Mouse (Mus musculus) right cerebral cortex, postnatal 25 days (tissue): ENCODE results near the gene BC030867.
A peak's percentile ranks its signal among the peaks of the same experiment; 100 is the strongest.

Experiments
- DNase-seq: peaks from one replicate; pipeline ENCODE4 v3.0.0; 2022

Gene BC030867

DNA sequence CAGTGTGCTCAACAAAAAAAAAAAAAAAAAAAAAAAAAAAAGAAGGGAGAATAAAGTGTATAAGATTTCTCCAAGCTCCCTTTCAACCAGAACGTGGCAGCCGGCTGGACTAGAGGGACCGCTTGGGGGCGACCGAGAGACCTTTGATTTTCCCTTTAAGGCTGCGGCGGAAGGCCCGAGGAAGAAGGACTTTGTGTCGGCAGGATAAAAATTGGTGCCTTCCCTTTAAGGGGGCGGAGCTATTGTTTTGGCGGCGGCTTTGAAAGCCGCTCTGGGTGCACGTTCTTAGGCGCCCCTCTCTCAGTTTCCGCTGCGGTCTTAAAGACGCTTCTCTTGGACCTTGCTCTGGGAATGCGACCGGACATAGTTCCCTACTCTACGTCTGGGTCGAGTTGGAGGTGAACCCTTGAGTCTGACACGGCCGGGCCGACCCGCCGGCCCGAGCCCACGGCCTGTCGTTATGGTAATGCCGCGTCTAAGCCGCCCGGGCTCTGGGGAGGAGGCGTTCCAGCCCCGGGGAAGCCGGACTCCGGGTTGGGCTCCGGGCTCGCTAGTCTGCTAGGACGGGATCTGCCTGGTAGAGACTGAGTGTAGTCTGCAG lies at the start of gene BC030867:
Gene BC030867 (plus strand): TSS at position 253 of the 601 bp plus-strand sequence.
- DNase-seq, result peak; percentile 84

DNA sequence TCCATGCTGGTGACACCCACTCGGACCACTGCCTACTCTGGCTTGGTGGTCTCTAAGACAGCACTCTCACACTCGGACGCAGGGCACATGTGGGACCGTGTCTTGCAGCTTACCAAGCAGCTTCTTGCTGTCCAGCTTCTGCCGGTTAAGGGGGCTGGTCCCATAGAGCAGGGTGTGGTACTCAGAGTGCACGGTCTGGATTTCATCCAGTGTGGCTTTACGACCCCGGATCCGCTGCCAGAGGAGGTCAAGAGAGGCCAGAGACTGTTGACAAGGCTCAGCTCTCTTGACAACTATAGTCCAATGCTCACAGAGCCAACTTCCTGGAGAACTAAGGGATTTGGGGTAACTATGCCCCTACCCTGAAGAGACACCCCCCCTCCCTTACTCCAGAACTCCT lies 48.8 kb upstream of the BC030867 start:
- no peak for DNase-seq

DNA sequence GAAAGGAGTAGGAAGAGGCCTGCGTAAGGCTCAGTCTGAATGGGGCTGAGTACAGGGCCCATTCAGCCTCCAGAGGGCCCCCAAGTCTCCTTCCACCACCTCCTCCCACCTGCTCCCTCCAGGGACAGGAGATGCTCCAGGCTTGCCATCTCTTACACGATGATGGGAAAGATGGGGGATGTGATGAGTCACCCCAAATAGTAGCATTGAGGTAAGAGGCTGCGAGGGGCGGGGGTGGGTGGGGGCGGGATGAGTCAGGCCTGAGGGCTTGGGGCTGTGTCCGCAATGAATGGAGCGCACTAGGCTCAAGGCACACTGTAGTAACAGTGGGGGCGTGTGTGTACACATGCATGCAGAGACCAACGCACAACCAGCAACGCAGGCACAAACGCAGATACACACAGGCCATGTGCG lies 47.3 kb upstream of the BC030867 start:
- DNase-seq, result peak; percentile 64

DNA sequence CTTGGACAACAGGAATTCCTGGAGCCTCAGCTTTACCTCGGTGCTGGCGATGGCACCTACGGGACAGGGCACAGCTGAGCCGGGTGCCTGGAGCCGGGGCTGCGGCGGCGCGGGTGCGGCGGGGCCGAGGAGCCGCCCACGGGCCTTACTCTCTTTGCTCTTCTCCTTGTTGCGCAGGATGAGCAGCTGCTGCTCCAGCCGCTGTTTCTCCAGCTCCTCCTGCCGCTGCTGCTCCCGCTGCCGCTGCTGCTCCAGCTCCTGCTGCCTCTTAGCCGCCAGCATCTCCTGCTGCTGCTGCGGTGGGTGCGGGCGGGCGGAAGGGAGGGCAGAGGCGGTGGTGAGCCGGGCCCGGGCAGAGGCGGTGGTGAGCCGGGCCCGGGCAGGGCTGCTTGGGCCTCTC lies 42.2 kb upstream of the BC030867 start:
- no peak for DNase-seq

DNA sequence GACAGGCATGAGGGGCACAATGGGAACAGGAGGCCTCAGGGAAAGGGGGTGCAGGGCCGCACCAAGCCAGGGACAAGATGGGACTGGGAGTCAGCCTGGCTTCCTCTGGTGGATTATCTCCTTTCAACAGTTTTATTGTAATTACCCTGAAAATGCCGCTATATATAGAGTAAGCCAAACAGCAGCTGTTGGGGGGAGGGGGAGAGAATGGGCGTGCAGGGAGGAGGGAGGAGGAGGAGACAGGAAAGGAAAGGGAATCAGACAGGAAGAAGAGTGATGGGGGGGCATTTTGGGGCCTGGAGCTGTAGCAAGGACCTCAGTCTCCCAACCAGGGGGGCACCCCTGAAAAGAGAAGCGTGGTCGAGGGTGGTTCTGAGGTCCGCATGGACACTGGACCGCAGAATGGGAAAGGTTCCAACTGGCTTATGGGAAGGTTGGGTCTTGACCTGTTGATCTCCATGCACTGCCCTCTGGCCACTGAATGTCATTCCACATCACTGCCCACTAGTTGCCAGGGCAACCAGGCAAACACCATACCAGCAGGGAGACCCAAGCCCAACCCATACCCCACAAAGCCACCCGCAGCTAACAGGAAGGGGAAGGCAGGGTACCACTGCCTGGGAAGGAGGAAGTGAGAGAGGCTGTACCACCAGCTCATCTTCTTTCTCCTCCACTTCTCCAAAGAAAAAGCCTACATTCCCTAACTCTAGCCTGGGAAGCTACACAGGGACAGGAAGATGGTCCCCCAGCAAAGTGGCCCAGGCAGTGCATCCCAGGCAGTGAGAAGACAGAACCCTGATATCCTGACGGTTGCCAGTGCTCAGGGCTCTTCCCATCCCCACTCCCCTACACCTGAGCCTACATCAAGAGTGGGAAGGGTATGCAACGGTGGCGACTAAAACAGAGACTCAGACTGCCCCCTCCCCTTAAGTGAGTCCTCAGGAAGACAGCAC lies 40.6 kb upstream of the BC030867 start:
- no peak for DNase-seq

DNA sequence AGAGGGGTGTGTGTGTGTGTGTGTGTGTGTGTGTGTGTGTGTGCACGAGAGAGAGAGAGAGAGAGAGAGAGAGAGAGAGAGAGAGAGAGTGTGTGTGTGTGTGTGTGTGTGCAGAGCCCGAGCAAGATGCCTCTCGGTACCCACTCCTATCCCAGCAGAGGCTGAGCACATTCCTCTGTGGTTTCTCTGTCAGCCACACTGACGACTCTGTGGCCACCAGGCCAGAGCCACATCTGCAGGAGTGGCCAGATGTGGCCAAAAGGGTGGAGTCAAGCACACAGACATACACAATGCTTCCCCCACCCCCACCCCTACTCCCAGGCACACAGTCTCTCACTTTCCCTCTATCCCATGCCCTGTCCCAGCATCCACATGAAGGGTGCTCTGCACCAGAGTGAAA lies 39.8 kb upstream of the BC030867 start:
- no peak for DNase-seq

DNA sequence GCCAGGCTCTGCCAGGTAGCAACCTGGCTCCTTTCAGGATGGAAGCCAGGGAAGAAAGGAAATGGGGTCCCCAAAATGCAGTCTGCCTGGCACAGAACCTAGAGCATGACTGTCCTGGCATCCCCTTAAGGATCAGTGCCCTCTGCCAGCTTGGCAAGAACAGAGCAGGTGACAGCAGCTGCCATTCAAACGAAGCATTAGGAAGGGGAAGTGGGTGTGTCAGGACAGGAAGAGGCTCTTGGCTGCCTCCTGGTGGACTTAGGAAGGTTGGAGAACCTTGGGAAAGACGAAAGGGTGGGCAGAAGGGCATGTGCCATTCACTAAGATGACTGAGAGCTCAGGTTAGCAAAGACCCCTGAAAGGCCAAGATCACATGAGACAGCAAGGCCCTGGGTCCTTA lies 38.9 kb upstream of the BC030867 start:
- DNase-seq, result no peak

DNA sequence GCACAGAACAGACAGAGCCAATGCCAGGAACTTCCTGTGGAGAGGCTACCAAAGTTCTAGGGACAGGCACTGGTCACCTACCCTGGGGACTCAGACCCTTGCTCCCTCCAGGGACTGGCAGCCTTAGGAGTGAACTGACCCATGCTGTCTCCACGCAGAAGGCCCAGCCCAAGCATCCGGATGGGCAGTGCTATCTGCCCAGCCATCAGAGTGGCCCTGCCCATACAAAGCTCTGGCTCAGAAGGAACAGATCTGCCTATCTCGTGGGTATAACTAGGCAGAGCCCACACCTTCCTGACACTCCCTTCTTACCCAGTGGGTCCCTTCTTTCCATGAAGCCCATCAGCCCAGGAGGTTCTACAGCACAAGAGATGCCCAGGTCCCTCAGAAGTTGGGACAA lies 38.5 kb upstream of the BC030867 start:
- no peak for DNase-seq

DNA sequence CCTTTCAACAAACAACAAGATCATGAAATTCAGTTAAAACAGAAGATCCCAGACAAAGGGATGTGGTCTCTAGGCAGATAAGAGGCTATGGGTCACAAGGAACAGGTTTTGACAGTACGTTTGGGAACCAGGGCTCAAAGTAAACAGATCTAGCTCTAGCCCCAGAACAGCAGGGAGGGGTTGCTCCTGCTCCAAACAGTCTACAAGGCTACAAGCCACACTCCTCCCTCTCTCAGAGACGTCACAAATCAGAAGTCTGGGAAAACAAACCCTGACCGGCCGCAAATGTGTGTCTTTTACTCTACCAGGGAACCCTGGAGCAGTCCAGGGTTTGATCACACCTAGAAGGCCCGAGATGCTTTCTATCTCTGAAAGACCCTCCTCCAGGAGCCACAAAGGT lies 37.7 kb upstream of the BC030867 start:
- DNase-seq, result no peak

DNA sequence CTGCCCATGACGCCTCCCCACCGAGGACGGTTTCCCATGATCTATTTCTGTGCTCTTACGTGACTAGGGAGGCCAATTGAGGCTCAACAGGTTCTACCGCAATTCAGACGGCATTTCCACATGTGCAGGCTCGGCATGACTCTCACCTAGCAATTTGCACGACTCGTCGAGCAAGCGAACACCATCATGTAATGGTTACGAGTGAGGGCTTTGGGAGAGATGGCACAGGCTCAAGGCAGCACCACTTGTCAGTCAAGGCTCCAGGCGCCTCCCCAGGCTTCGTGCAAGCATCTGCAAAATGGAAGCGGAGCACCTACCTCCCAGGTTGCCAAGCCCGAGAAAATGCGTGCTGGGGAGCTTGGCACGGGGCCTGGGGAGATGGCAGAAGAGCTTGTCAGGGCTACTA lies 36.7 kb upstream of the BC030867 start:
- no peak for DNase-seq

DNA sequence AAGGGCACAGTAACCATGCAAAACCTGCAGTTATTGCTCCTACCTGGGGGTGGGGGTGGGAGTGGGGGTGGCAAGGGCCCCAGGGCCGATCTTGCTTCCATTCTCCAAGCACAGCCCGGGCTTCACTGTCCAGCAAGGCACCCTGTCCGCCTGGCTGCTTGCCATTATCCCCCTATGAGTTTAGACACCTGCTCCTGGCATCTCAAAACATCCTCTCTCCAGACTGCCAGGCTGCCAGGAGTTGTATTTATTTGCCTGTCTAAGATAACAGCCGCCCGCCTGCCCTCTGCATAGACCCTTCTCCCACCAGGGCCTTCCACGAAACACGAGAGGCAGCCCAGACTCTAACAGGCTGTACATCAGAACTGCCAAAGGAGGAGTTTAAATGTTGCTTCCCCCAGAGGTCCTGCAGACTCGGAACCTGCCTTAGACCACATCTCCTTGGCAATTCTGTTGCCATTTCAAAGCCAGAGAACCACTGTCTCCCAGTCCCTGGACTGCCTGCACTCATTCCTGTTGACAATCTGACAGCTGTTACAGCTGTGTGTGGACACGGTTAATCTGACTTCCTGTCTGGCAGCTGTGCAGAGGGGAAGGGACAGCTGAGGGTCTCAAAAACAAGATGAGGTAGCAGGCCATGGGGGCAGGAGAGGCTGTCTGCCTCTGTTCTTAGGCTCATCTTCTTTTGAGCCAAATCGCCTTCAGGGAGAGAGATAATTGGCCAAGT lies 34.1 kb upstream of the BC030867 start:
- DNase-seq, result no peak

DNA sequence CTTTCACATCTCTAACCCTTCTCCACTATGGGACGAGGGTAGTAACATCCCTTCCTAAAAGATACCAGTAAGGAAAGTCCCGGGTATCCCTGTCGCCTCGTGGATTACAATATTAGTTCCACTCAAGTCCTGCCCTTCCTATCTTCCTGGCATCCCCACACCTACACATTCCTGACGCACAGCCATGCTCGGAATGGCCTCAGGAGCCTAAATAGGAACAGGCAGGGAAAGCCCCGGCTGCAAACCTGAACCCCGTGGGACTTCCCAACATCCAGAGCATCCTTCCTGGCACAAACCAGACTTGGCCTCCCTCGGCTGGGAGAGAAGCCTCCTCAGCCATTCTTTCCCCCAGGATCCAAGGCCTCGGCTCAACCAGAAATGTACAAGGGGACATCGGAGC lies 33.2 kb upstream of the BC030867 start:
- DNase-seq, result no peak

DNA sequence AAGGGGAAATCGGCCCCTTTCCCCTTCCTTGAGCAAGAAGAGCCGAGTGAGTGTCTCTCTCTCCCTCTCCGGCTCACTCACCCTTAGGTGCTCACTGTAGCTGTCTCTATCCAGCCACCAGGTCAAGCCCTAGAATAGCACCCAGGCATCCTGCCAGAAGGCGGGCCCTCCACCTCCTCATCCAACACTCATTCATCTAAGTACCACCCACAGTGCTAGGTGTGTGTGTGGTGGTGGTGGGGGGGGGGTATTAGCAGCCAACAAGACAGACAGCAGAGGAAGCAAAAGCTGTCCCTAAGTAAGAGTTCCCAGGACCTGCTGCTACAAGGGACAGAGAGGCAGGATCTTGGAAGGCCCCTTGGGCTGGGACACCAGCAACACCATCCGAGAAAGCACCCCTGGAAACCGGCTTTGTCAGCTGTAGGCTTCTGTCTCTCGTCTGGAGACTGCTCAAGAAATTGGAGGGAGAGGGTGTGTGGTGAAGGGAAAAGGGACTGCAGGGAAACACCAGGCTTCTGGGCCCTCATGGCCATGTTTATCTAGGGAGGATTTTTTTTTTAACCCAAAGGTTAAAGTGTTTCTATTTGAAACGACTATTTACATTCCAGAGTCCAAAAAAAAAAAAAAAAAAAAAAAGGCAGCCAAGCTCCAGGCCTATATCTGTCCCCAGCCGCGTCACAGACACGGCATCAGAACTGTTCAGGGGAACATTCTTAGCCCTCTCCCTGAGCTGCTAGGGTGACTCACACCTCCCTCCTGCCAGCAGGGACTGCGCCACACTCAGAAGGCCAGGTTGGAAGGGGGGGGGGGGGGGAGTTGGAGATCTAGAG lies 32.4 kb upstream of the BC030867 start:
- no peak for DNase-seq

DNA sequence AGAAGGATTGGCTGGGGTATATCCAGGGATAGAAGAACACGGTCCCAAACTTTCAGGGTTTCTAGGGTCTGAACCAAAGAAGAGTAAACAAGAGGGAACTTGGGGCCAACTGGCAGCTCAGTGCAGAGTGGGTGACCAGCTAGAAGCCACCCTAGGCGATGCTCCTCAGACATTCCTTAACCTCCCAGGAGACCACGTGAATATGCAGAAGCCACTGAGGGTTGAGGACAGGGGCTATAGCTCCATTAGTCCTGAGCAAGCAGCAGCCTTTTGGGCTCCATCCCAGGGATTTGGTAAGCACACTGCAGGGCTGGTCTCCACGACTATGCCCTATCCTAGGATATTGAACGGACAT lies 31.8 kb upstream of the BC030867 start:
- no peak for DNase-seq

DNA sequence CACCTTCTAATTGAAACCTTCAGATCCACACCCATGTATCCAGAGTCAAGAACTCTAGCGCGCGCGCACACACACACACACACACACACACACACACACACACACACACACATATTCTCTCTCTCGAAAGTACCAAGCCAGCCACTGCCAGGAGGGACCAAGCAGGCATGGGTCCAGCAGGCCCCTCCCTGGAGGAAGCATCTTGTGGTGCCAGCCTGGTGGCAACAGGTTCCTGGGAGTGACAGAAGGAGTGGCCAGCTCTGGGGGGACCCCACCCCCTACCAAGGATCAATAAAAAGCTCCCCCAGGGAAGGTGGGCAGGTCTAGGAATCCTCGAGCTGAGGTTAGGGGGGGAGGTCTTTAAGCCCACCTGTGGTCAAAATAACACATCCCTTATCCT lies 31.3 kb upstream of the BC030867 start:
- DNase-seq, result no peak

DNA sequence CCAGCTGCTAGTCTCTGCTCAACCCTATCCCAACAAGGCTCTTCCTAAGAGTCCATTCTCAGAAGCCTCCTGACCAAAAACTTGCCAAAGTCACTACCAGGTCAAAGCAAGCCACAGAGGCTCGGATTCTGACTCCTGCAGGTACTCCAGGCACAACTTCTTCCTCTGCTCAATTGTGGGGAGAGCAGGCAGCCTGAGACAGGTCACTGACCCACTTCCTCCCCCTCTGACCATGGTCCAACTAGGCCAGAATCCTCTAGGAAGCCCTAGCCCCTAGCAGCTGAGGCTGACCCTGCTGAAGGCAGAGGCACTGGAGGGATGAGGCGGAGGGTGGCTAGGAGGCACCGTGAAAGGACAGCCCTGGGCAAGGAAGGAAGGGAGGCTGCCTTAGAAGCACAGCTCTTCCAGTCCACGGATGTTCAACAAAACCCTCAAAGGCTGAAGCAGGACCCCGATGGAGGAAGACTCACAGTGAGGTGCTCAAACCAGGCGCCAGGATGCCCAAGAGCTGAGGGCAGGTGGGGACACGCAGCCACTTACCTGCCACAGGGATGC lies 30.7 kb upstream of the BC030867 start:
- DNase-seq, result no peak

DNA sequence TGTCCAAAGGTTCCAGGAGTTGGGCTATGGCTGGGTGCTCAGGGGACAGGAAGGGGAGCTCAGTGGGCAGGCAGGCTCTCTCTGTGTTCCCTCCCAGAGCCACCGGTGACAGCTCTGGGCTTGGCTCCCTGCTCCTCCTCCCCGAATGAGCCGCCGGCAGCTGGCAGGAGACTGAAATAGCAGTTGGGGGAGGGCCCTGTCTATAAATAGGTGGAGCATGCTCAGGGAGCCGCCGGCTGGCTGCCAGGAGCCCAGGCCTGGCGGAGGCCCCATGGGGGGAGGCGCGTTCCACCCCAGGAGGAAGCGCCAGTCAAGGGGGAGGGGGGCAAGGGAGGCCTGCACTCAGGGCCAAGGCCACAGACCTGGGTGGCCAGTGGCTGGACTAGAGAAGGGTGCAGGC lies 29.9 kb upstream of the BC030867 start:
- DNase-seq, result peak; percentile 94

DNA sequence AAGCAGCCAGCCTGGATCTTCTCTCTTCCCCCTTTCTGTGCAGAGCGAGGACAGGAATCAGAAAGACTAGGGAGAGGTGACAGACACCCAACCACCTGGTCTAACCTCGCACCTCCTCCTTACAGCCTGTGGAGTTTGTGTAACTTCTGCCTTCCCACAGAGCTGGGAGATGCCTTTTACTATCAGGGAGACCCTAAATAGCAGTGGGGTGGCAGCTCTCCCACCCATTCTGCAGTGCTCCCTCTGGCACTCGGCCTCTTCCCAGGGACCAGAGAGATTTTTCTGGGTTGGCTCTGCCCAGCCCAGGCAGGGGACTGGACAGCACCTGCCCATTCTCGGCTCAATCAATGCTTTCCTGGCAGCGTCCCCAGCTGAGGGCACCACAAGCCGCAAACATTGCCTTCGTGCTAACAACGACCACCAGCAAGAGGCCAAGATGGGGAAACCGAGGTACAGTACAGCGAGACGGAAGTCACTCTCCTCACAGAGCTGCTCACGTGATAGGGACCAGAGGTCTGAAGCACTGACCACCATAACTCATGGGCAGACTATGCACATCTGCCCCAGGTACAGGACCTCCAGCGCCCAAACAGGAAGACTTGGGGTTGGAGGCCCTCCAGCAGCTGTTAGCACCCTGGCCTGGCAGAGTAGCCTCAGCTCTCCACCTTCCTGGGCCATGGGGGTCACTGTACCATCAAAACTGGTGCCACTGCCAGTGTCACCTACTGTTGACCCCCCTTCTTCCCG lies 29.3 kb upstream of the BC030867 start:
- DNase-seq, result no peak

DNA sequence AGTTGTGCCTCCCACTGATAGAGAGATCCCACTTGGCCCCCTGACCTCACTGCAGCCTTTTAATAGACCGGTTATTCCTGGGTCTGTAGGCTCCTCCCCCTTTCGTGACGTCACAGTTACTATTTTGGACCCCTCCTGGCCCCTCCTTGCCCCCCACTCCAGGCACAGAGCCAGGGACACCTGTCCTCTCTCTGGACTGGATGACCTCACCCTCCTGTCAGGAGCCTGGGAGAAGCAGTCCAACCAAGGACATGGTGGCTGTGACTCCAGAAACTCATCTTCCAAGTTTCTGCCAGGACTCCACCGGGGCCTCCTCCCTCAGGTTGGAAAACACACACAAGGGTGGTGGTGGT lies 28.7 kb upstream of the BC030867 start:
- DNase-seq, result no peak

DNA sequence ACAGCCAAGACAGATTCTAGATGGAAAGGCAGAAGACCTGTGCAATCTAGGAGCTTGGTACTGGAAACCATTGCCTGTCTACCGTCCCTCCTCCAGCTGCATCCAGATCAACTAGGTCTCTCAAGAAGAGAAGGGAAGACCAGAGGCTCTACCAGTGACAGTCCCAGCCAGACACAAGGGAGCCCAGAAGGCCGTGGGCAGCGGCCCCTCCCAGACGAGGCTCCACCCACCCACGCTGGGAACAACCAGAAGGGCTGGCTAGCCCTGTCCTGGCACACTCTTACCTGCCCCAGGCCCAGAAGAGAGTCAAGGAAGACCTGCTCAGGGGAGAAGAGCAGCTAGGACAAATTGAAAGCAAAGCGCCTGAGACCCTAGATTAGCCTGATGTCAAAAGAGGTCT lies 28.2 kb upstream of the BC030867 start:
- no peak for DNase-seq

DNA sequence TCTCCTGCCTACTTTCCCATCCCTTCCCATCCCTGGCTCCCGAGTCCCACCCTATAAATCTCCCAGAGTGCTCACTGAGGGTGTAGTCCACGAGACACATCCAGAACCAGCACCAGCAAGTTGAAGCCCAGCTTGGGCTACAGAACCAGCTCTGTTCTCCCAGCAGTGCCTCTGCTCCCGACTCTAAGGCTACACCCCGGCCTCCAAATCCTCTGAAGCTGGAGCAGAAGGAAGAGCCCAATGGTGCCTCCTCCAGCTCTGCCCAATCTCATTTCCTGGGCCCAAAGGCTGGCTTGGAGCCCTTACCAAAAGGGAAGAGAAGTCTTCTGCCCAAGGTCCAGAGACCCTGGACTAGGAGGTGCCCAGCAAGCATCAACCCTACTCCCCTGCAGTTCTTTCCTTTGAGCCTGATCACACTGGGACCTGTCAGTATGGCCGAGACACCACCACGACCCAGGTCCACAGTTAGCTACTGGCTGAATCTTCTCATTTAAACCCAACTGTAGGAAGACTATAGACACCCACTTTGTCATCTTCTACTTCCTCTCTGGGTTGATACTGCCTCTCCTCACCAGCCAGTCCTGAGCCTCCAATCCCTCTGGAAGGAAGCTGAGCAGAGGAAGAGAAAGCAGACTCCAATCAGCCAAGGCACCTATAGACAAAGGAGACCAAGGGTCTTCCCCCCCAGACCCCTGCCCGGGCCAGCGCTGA lies 27.3 kb upstream of the BC030867 start:
- DNase-seq, result no peak
